Mouse (Mus musculus): Measurements from ENCODE around the gene Tead2. TPM values are rescaled to one million over a fixed set of nuclear protein-coding genes. Genes with fewer than 3 reads are reported as not detected.
A peak's percentile ranks its signal among the peaks of the same experiment; 100 is the strongest.
"Not testable (repeated sequence)": the region's sequence is repeated elsewhere in the genome, so short reads cannot be mapped to it uniquely, and the experiment has no call there.

Gene Tead2
- total RNA-seq (2021) (1 to 10 TPM; 8.3 to 9.2 TPM), polyA plus RNA-seq (2012; rRNA removed) (12.4 and 12.6 TPM in 2 replicates)
- long read RNA-seq, partial matches to known transcripts, result 1 of 6 reads
- long read RNA-seq, other reads (novel, unspliced or antisense), result 1 of 6 reads

GRCm38 (mm10) chr7:45215673-45216441 is at the start of gene Tead2:
Gene Tead2, plus strand, starts transcription at chr7:45215753.
- peak; percentile 61 for DNase-seq

GRCm38 (mm10) chr7:45166950-45167401 is 48.6 kb upstream of the Tead2 start:
- no peak for DNase-seq

- DNase-seq, result no peak
Observed at GRCm38 (mm10) chr7:45167761-45168445, 47.6 kb upstream of the Tead2 start.

- DNase-seq, result no peak
Observed at GRCm38 (mm10) chr7:45168656-45169055, 46.9 kb upstream of the Tead2 start.

- DNase-seq, result no peak
Observed at GRCm38 (mm10) chr7:45169495-45169894, 46.1 kb upstream of the Tead2 start.

GRCm38 (mm10) chr7:45172974-45173373 is 42.6 kb upstream of the Tead2 start:
- no peak for DNase-seq

GRCm38 (mm10) chr7:45173772-45174171 is 41.8 kb upstream of the Tead2 start:
- not testable (repeated sequence) for DNase-seq

GRCm38 (mm10) chr7:45174567-45175280 is 40.8 kb upstream of the Tead2 start:
- no peak for DNase-seq

GRCm38 (mm10) chr7:45175398-45175797 is 40.2 kb upstream of the Tead2 start:
- no peak for DNase-seq

- no peak for DNase-seq
Observed at GRCm38 (mm10) chr7:45175929-45176328, 39.6 kb upstream of the Tead2 start.

- DNase-seq, result no peak
Observed at GRCm38 (mm10) chr7:45176356-45176755, 39.2 kb upstream of the Tead2 start.

- DNase-seq, result no peak
Observed at GRCm38 (mm10) chr7:45178550-45178949, 37.0 kb upstream of the Tead2 start.

- no peak for DNase-seq
Observed at GRCm38 (mm10) chr7:45179469-45179868, 36.1 kb upstream of the Tead2 start, which contains the start of gene Gfy. Gene Gfy, minus strand, starts transcription at chr7:45179569.

- DNase-seq, result no peak
Observed at GRCm38 (mm10) chr7:45180896-45181477, 34.6 kb upstream of the Tead2 start, which contains the start of gene Pth2. Gene Pth2, plus strand, starts transcription at chr7:45180995.

GRCm38 (mm10) chr7:45181540-45181939 is 34.0 kb upstream of the Tead2 start:
- DNase-seq, result no peak

- DNase-seq, result peak; percentile 94
Observed at GRCm38 (mm10) chr7:45182199-45182601, 33.4 kb upstream of the Tead2 start.

GRCm38 (mm10) chr7:45182606-45183005 is 32.9 kb upstream of the Tead2 start:
- DNase-seq, result no peak

GRCm38 (mm10) chr7:45183672-45184071 is 31.9 kb upstream of the Tead2 start:
- DNase-seq, result no peak

- no peak for DNase-seq
Observed at GRCm38 (mm10) chr7:45185921-45186320, 29.6 kb upstream of the Tead2 start.

GRCm38 (mm10) chr7:45189600-45189999 is 26.0 kb upstream of the Tead2 start:
- DNase-seq, result no peak

- no peak for DNase-seq
Observed at GRCm38 (mm10) chr7:45190186-45190585, 25.4 kb upstream of the Tead2 start.

GRCm38 (mm10) chr7:45191161-45191560 is 24.4 kb upstream of the Tead2 start:
- DNase-seq, result no peak

Measured in adrenal gland, adult 2 months (tissue).